Mouse (Mus musculus): ENCODE measurements at regions not wholly inside any gene's neighbourhood (a gene's known extent, or its start where the extent isn't known, plus 50 kb on each side); places are given as distances from the start of the nearest gene placed in this dataset.

DNA sequence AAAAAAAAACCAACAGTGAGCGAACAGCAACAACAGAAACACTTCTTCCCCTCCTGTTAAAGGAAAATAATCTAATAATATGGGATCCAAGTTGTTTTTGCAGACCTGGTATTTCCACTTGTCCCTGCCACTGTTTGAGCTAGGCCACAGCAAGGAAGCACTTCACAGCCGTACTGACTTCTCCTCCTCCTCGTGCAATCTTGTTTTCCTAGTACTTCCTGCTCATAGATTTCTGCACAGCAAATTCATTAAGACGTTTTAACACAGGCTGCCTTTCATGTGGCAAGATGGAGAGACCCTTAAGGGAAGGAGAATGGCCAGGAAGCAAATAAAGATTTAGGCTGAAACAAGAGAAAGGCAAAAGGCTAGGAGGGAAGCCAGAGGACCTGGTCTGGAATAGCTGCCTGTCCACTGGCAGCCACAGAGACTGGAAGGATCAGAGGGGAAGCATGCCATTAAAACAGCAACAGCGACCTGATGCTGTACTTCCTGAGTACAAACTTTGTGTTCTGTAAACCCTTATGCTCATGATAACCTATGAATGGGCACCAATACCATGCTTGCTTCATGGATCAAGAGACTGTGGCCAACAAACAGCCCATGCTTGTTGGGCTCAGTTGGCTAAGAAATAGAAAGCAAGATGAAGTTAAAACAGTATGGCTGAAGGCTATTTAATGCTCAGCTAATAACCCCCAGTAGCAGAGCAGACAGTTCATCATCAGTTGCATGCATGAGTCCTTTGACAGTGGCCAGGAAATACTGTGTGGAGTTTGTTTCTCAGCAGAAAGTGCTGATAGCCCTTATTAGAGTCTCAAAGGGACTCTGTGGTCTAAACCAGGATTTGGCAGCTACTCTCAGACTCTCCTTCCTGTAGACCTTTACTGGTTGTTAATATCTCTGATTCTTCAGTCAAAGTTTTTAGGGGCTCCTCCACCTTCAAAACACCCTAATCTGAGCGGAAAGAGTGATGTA, 182.3 kb upstream of the Cited2 start:
- Histone ChIP-seq H3K36me3 (replicated peaks; ENCODE audit: control insufficient read depth, insufficient read depth, low read depth, low read length) (no peaks in the 10 kb centered on the region), H3K4me3 (ENCODE audit: low read depth, low read length) (no peak overlapping the region), H3K4me1 (ENCODE audit: control insufficient read depth, insufficient read depth, low read length) (no peaks in the 10 kb centered on the region), H3K27ac (replicated peaks; ENCODE audit: low read depth, low read length) (no peak overlapping the region), H3K9ac (replicated peaks; ENCODE audit: low read length) (no peak overlapping the region), H3K27me3 (ENCODE audit: control insufficient read depth, insufficient read depth, low read length) (no peaks in the 10 kb centered on the region), H3K4me2 (ENCODE audit: low read depth, low read length) (no peak overlapping the region), H3K9me3 (replicated peaks; ENCODE audit: control insufficient read depth, low read length) (no peaks in the 10 kb centered on the region)
- 60% methylated on average over 6 of the region's 6 CpGs for WGBS
- ATAC-seq (replicated peaks; ENCODE audit: insufficient number of reproducible peaks, low FRiP score, low TSS enrichment, low read depth) (no peak), DNase-seq (ENCODE audit: low spot score) (no peak)

DNA sequence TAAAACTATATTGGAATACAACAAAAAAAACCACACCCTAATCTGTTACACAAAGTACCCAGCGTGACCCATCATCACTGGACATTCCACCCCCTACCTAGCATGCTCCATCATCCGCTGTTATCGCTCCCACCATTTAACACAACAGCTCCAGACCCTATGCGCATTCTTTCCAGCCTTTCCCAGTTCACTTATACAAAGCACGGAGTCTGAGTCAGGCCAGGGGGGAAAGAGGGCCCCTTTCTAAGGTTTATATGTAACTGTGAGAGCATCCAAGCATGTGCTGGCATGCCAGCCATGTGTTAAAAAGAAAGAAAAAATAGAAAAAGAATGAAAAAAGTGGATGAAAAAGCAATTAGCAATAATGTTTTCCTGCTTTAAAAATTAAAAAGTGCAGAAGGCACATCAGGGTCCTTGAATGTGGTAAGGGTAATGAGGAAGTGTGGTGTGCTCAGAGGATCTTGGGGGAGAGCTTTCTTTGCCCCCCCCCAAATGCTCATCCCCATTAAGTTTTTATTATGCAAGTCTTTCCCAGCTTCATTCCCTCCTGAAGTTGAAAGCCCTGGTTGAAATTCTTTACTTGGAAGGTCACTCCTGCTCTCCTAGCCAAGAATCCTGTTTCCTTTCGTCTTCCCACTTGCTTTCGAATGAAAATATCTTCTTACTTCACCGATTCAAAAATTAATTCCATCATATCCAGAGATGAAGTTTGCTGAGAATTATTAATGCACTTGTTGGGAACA, 180.7 kb upstream of the Cited2 start:
- no peak for ATAC-seq (replicated peaks; ENCODE audit: insufficient number of reproducible peaks, low FRiP score, low TSS enrichment, low read depth)
- Histone ChIP-seq H3K9me3 (replicated peaks; ENCODE audit: control insufficient read depth, low read length) (no peaks in the 10 kb centered on the region), H3K36me3 (replicated peaks; ENCODE audit: control insufficient read depth, insufficient read depth, low read depth, low read length) (no peaks in the 10 kb centered on the region), H3K4me2 (ENCODE audit: low read depth, low read length) (no peak overlapping the region), H3K27me3 (ENCODE audit: control insufficient read depth, insufficient read depth, low read length) (no peaks in the 10 kb centered on the region), H3K4me1 (ENCODE audit: control insufficient read depth, insufficient read depth, low read length) (no peaks in the 10 kb centered on the region), H3K4me3 (ENCODE audit: low read depth, low read length) (no peak overlapping the region), H3K27ac (replicated peaks; ENCODE audit: low read depth, low read length) (no peak overlapping the region), H3K9ac (replicated peaks; ENCODE audit: low read length) (no peak overlapping the region)
- no peak for DNase-seq (ENCODE audit: low spot score)
- 93% methylated on average over 8 of the region's 8 CpGs for WGBS

DNA sequence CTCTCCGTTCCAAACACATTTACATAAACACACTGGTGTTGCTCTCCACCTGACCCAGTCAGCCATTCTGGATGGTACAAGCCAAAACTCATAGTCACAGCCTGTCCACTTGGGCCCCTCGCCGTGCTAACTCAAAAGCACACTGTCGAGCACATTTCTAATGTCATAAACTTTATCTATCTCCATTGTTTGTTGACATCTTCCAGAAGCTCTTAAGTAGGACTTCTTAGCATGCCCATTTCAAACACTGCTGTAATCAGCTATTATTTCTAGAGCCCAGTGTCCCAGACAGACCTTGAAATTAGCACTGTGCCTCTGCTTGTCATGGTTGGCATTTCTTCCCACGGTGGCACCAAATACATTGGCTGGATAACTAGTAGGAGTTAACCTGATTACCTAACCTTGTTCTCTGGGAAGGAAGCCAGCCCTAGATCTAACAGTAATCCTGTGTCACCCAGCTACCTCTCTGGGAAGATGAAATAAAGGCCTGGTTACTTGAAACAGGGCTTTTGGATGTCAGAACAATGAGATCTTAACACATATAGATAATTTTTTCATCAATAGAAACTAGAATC, 180.1 kb upstream of the Cited2 start:
- DNase-seq (ENCODE audit: low spot score) (no peak), ATAC-seq (replicated peaks; ENCODE audit: insufficient number of reproducible peaks, low FRiP score, low TSS enrichment, low read depth) (no peak)
- no peaks in the 10 kb centered on the region for H3K9me3 ChIP-seq (replicated peaks; ENCODE audit: control insufficient read depth, low read length)
- no peak overlapping the region for H3K4me3 ChIP-seq (ENCODE audit: low read depth, low read length)
- WGBS, result 87% methylated on average over 5 of the region's 5 CpGs
- no peaks in the 10 kb centered on the region for H3K4me1 ChIP-seq (ENCODE audit: control insufficient read depth, insufficient read depth, low read length)
- no peak overlapping the region for H3K27ac ChIP-seq (replicated peaks; ENCODE audit: low read depth, low read length)
- no peak overlapping the region for H3K4me2 ChIP-seq (ENCODE audit: low read depth, low read length)
- no peak overlapping the region for H3K9ac ChIP-seq (replicated peaks; ENCODE audit: low read length)
- H3K27me3 ChIP-seq (ENCODE audit: control insufficient read depth, insufficient read depth, low read length), result no peaks in the 10 kb centered on the region
- H3K36me3 ChIP-seq (replicated peaks; ENCODE audit: control insufficient read depth, insufficient read depth, low read depth, low read length), result no peaks in the 10 kb centered on the region

DNA sequence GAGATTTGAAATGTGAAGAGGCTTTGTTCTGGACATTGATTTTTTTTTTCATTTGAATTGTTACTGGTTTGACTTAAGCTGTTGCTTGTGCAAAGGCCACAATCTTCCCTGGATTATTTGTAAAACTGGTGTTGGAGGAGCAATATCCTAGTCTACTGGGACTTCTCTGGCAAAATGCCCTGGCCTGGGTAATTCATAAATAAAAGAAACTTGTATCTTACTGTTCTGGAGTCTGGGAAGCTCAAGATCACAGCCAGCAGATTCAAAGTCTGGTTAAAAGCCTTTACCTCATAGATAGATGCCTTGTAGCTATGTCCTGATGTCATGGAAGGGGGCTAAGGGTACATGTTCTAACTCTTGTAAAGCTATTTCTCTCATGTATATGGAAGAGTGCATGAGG, 177.7 kb upstream of the Cited2 start:
- Histone ChIP-seq H3K27ac (replicated peaks; ENCODE audit: low read depth, low read length) (no peak overlapping the region), H3K4me3 (ENCODE audit: low read depth, low read length) (no peak overlapping the region), H3K36me3 (replicated peaks; ENCODE audit: control insufficient read depth, insufficient read depth, low read depth, low read length) (no peaks in the 10 kb centered on the region), H3K27me3 (ENCODE audit: control insufficient read depth, insufficient read depth, low read length) (no peaks in the 10 kb centered on the region), H3K4me1 (ENCODE audit: control insufficient read depth, insufficient read depth, low read length) (no peaks in the 10 kb centered on the region), H3K9me3 (replicated peaks; ENCODE audit: control insufficient read depth, low read length) (no peaks in the 10 kb centered on the region), H3K9ac (replicated peaks; ENCODE audit: low read length) (no peak overlapping the region), H3K4me2 (ENCODE audit: low read depth, low read length) (no peak overlapping the region)
- no peak for DNase-seq (ENCODE audit: low spot score)
- no peak for ATAC-seq (replicated peaks; ENCODE audit: insufficient number of reproducible peaks, low FRiP score, low TSS enrichment, low read depth)

DNA sequence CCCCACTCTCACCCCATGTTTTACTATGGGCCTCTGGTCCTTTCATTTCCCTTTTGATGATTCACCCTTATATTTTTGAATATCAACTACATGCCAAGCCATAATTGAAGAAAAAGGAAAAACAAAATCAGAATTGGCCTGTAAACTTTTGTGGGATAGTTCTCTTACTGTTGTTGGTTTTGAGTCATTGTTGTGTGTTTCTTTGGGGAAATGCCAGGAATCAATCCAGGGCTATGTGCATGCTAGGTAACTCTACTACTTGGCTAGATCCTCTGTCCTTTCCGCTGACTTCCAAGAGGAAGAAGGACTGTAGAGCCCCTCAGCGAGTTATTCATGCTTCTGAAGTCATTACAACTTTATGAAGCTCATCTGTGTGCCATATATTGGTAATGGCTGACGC, 175.0 kb upstream of the Cited2 start:
- ATAC-seq (replicated peaks; ENCODE audit: insufficient number of reproducible peaks, low FRiP score, low TSS enrichment, low read depth) (no peak), DNase-seq (ENCODE audit: low spot score) (no peak)
- Histone ChIP-seq H3K27ac (replicated peaks; ENCODE audit: low read depth, low read length) (no peak overlapping the region), H3K36me3 (replicated peaks; ENCODE audit: control insufficient read depth, insufficient read depth, low read depth, low read length) (no peaks in the 10 kb centered on the region), H3K4me3 (ENCODE audit: low read depth, low read length) (no peak overlapping the region), H3K27me3 (ENCODE audit: control insufficient read depth, insufficient read depth, low read length) (no peaks in the 10 kb centered on the region), H3K4me2 (ENCODE audit: low read depth, low read length) (no peak overlapping the region), H3K9ac (replicated peaks; ENCODE audit: low read length) (no peak overlapping the region), H3K4me1 (ENCODE audit: control insufficient read depth, insufficient read depth, low read length) (no peaks in the 10 kb centered on the region), H3K9me3 (replicated peaks; ENCODE audit: control insufficient read depth, low read length) (no peaks in the 10 kb centered on the region)
- WGBS, result 84% methylated on average over 3 of the region's 3 CpGs

DNA sequence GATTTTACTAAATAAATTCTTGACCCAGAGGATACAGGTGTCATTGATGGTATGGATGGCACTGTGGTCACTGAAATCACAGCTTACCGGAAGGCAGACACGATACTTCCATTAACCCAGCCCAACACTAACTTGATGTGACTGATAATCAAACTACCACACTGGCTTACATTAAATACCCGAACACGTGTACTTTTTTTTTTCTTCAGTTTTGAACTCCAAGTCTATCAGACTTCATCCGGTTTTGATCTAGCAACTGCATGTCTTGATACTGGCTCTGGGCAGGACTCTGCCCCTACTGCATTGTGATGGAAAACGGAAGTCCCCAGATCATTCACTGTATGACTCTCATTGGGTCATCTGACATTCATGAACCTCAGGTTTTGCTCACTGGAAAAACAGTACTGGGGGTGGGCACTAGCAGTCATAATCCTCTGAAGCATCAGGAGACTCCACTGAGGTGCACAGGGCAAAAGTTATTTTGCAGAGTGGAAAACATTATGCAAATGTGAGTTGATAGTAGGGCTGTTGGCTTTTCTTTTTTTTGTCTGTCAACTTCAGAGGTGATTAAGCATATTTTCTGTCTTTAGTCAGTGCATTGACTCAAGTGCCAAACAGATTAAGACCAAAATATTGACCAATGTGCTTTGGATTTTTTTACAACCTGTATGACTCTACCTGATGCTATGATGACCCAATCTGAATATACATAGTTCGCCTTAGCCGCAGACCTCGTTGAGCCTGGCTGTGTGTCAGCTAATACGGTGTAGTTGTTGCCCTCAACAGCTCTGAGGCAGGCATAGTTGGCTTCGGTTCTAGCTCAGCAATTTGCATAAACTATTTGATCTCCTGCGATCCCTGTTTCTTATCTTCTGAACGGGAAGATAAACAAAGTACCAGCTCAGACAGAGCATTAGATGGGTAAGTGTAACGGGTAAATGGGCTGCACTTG, 174.1 kb upstream of the Cited2 start:
- H3K36me3 ChIP-seq (replicated peaks; ENCODE audit: control insufficient read depth, insufficient read depth, low read depth, low read length), result no peaks in the 10 kb centered on the region
- no peak overlapping the region for H3K9ac ChIP-seq (replicated peaks; ENCODE audit: low read length)
- H3K27ac ChIP-seq (replicated peaks; ENCODE audit: low read depth, low read length), result no peak overlapping the region
- WGBS, result 90% methylated on average over 14 of the region's 14 CpGs
- no peak overlapping the region for H3K4me3 ChIP-seq (ENCODE audit: low read depth, low read length)
- no peak overlapping the region for H3K4me2 ChIP-seq (ENCODE audit: low read depth, low read length)
- H3K4me1 ChIP-seq (ENCODE audit: control insufficient read depth, insufficient read depth, low read length), result no peaks in the 10 kb centered on the region
- ATAC-seq (replicated peaks; ENCODE audit: insufficient number of reproducible peaks, low FRiP score, low TSS enrichment, low read depth) (no peak), DNase-seq (ENCODE audit: low spot score) (no peak)
- no peaks in the 10 kb centered on the region for H3K27me3 ChIP-seq (ENCODE audit: control insufficient read depth, insufficient read depth, low read length)
- H3K9me3 ChIP-seq (replicated peaks; ENCODE audit: control insufficient read depth, low read length), result no peaks in the 10 kb centered on the region

DNA sequence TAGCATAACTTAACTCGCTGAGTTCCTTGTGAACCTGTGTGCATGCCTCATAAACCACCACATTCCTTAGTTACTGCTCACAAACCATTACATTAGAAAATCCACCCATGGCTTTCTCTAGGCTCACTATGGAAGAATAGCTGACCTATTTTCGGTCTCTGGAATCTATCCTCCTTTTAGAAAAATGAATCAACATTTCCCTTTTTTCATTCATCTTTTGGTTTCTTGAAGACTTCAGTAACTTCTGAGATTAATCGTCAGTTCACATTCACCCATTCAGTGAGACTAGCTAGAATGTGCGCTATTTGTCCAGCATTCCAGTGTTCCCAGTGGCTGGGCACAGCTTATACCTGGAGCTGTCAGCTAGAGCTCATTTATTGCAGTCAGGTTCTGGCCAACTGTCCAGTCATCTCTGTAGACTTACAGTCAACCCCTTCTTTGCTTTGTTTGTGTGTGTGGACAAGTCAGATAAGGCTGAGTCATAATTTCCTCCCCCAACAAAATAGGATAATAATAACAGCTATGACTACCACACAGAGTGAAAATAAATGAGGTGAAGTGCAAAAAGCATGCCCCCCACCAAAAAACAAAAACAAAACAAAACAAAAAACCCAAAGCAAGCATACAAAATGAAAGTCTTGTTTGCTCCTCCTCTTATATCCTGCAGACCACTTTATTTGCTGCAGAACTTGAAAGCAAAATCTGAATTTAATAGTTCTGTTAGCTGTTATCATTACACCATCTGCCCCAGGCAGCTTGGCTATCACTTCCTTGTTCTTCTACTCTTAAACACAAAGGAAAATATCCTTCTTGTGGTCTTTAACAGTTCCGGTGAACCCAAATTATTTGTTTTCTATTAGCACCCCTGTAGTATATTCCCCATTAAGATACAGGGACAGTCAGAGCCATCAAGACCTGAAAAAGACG, 173.0 kb upstream of the Cited2 start:
- H3K27me3 ChIP-seq (ENCODE audit: control insufficient read depth, insufficient read depth, low read length), result no peaks in the 10 kb centered on the region
- 88% methylated on average over 6 of the region's 6 CpGs for WGBS
- H3K9me3 ChIP-seq (replicated peaks; ENCODE audit: control insufficient read depth, low read length), result no peaks in the 10 kb centered on the region
- DNase-seq (ENCODE audit: low spot score) (no peak), ATAC-seq (replicated peaks; ENCODE audit: insufficient number of reproducible peaks, low FRiP score, low TSS enrichment, low read depth) (no peak)
- no peak overlapping the region for H3K27ac ChIP-seq (replicated peaks; ENCODE audit: low read depth, low read length)
- no peak overlapping the region for H3K4me3 ChIP-seq (ENCODE audit: low read depth, low read length)
- H3K9ac ChIP-seq (replicated peaks; ENCODE audit: low read length), result no peak overlapping the region
- H3K4me2 ChIP-seq (ENCODE audit: low read depth, low read length), result no peak overlapping the region
- no peaks in the 10 kb centered on the region for H3K4me1 ChIP-seq (ENCODE audit: control insufficient read depth, insufficient read depth, low read length)
- H3K36me3 ChIP-seq (replicated peaks; ENCODE audit: control insufficient read depth, insufficient read depth, low read depth, low read length), result no peaks in the 10 kb centered on the region

All from embryonic facial prominence, embryonic 11.5 days (tissue).